Mouse (Mus musculus): ENCODE data around the gene Dcp1b. TPM values are rescaled to one million over a fixed set of nuclear protein-coding genes. Genes with fewer than 3 reads are reported as not detected.

Dcp1b gene
- total RNA-seq, 2 experiments from 2014 or later, result 16.0 to 17.3 TPM

- no peak for DNase-seq (ENCODE audit: low spot score in 2 of 2)
Measured at GRCm38 (mm10) chr6:119227001-119227400, 51.9 kb downstream of the Dcp1b start.

- DNase-seq (ENCODE audit: low spot score in 2 of 2), result no peak
Measured at GRCm38 (mm10) chr6:119228861-119229603, 54.0 kb downstream of the Dcp1b start.

GRCm38 (mm10) chr6:119233066-119233465, 58.0 kb downstream of the Dcp1b start:
- no peak for DNase-seq (ENCODE audit: low spot score in 2 of 2)

GRCm38 (mm10) chr6:119235441-119235840, 60.4 kb downstream of the Dcp1b start:
- no peak for DNase-seq (ENCODE audit: low spot score in 2 of 2)

- no peak for DNase-seq (ENCODE audit: low spot score in 2 of 2)
Measured at GRCm38 (mm10) chr6:119236241-119236640, 61.2 kb downstream of the Dcp1b start, which contains the start of gene Cacna2d4. Gene Cacna2d4, plus strand, starts transcription at chr6:119236526.

- peak; percentile 81 to 82 for DNase-seq (ENCODE audit: low spot score in 2 of 2)
Measured at GRCm38 (mm10) chr6:119237427-119237989, 62.5 kb downstream of the Dcp1b start.

- no peak for DNase-seq (ENCODE audit: low spot score in 2 of 2)
Measured at GRCm38 (mm10) chr6:119239341-119240005, 64.4 kb downstream of the Dcp1b start.

- no peak for DNase-seq (ENCODE audit: low spot score in 2 of 2)
Measured at GRCm38 (mm10) chr6:119240256-119240655, 65.2 kb downstream of the Dcp1b start.

GRCm38 (mm10) chr6:119240871-119241705, 66.0 kb downstream of the Dcp1b start:
- DNase-seq (ENCODE audit: low spot score in 2 of 2), result no peak

- no peak for DNase-seq (ENCODE audit: low spot score in 2 of 2)
Measured at GRCm38 (mm10) chr6:119246082-119246481, 71.0 kb downstream of the Dcp1b start.

- DNase-seq (ENCODE audit: low spot score in 2 of 2), result no peak
Measured at GRCm38 (mm10) chr6:119248578-119248977, 73.5 kb downstream of the Dcp1b start.

- no peak for DNase-seq (ENCODE audit: low spot score in 2 of 2)
Measured at GRCm38 (mm10) chr6:119249726-119250125, 74.7 kb downstream of the Dcp1b start.

- DNase-seq (ENCODE audit: low spot score in 2 of 2), result no peak
Measured at GRCm38 (mm10) chr6:119251704-119252103, 76.7 kb downstream of the Dcp1b start.

Other genes with a start within 250 kb of the Dcp1b start
- gene Cacna1c, start 21.2 kb downstream of the Dcp1b start, total RNA-seq (2021), result 10 to 100 TPM; 79.1 to 85.4 TPM
- gene Cacna2d4, start 61.3 kb downstream of the Dcp1b start, total RNA-seq (2021), result 1 to 10 TPM in 1 of 2 experiments, under 1 TPM in 1; 0.90 to 1.5 TPM
- 10 to 100 TPM; 23.9 to 29.7 TPM for gene Lrtm2, start 155.5 kb downstream of the Dcp1b start, total RNA-seq (2021)
- gene Adipor2, start 242.5 kb downstream of the Dcp1b start, total RNA-seq (2021), result 10 to 100 TPM; 41.2 to 41.6 TPM

All from layer of hippocampus, postnatal 14 days (tissue).